Mouse (Mus musculus): ENCODE results near the gene Ogt. TPM values are rescaled to one million over a fixed set of nuclear protein-coding genes. Genes with fewer than 3 reads are reported as not detected.

Ogt gene
- polyA plus RNA-seq, 1 experiment, result 247 TPM

DNA sequence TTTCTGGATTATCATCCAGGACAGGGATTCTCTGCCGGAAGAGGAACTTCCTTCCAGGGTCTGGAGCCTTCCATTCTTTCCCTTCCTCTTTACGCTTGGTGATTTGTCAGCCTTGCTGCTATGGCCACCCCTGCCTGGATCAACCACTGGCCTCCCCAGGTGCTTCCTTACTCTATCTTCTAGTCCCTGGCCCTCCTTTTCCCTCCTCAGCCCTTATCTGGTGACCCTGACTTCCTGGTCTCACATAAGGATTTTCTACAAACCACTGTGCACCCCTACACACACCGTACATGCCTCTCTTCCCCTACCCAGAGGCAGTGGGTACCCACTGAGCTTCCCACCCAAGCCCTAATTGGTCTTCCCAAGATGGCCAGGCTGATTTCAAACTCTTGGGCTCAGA, 93.4 kb downstream of the Ogt start:
- no peak for TF ChIP-seq POLR2A (IDR thresholded peaks at IDR 0.05; ENCODE audit: low read depth, low read length)
- TF ChIP-seq CTCF (IDR thresholded peaks at IDR 0.05; ENCODE audit: borderline replicate concordance, insufficient read depth, low read length), result no peak
- Histone ChIP-seq H3K4me3 (ENCODE audit: insufficient read depth, low read length) (no peak overlapping the region), H3K4me1 (ENCODE audit: control insufficient read depth, insufficient read depth, low read length) (no peaks in the 10 kb centered on the region), H3K27ac (ENCODE audit: insufficient read depth, low read length) (no peak overlapping the region)

GRCm38 (mm10) chrX:101733828-101734319, 94.0 kb downstream of the Ogt start, which contains the start of gene Cxcr3:
TSS of gene Cxcr3 (minus strand) at chrX:101734269.
- TF ChIP-seq POLR2A (IDR thresholded peaks at IDR 0.05; ENCODE audit: low read depth, low read length) (no peak), CTCF (IDR thresholded peaks at IDR 0.05; ENCODE audit: borderline replicate concordance, insufficient read depth, low read length) (no peak)
- H3K4me3 ChIP-seq (ENCODE audit: insufficient read depth, low read length), result no peak within 1 kb of the TSS
- no peak within 1 kb of the TSS for H3K27ac ChIP-seq (ENCODE audit: insufficient read depth, low read length)
- no peaks in the 10 kb centered on the region for H3K4me1 ChIP-seq (ENCODE audit: control insufficient read depth, insufficient read depth, low read length)

Other genes with a start within 250 kb of the Ogt start
- 50.7 and 67.0 TPM in 2 replicates for gene Zmym3, start 219.2 kb upstream of the Ogt start, polyA plus RNA-seq (2011; ENCODE audit: insufficient read length, low read depth, missing spikeins)
- gene Nono, start 210.7 kb upstream of the Ogt start, polyA plus RNA-seq (2011; ENCODE audit: insufficient read length, low read depth, missing spikeins), result 384 and 440 TPM in 2 replicates
- gene Itgb1bp2, start 191.0 kb upstream of the Ogt start, polyA plus RNA-seq (2011; ENCODE audit: insufficient read length, low read depth, missing spikeins), result 1.5 and 2.5 TPM in 2 replicates
- gene Taf1, start 107.3 kb upstream of the Ogt start, polyA plus RNA-seq (2011; ENCODE audit: insufficient read length, low read depth, missing spikeins), result 35.8 and 38.3 TPM in 2 replicates
- not detected in 2 replicates for gene Cxcr3, start 94.2 kb downstream of the Ogt start, polyA plus RNA-seq (2011; ENCODE audit: insufficient read length, low read depth, missing spikeins)
- 0.70 TPM in 1 of 2 replicates, not detected in the other for gene Gm4779, start 154.4 kb downstream of the Ogt start, polyA plus RNA-seq (2011; ENCODE audit: insufficient read length, low read depth, missing spikeins)
- not detected in 2 replicates for gene 8030474K03Rik, start 154.6 kb downstream of the Ogt start, polyA plus RNA-seq (2011; ENCODE audit: insufficient read length, low read depth, missing spikeins)
- gene Nhsl2, start 209.3 kb downstream of the Ogt start, polyA plus RNA-seq (2011; ENCODE audit: insufficient read length, low read depth, missing spikeins), result 6.2 and 15.6 TPM in 2 replicates